Mouse (Mus musculus) frontal cortex, postnatal 25 days (tissue): ENCODE measurements at regions not wholly inside any gene's neighbourhood (a gene's known extent, or its start where the extent isn't known, plus 50 kb on each side); places are given as distances from the start of the nearest gene placed in this dataset.

Experiments
- DNase-seq, 2 experiments: peaks; one replicate each; pipeline ENCODE4 v3.0.0; 2022; ENCODE audit warnings: low spot score in 2 of 2

GRCm38 (mm10) chr5:100246709-100247108, 87.1 kb upstream of the Tmem150c start:
- no peak for DNase-seq

- no peak for DNase-seq
Observed at GRCm38 (mm10) chr5:100244811-100245210, 85.2 kb upstream of the Tmem150c start.

- peak; percentile 36 to 56 for DNase-seq
Observed at GRCm38 (mm10) chr5:100240876-100241275, 81.3 kb upstream of the Tmem150c start.

GRCm38 (mm10) chr5:100239632-100240031, 80.0 kb upstream of the Tmem150c start:
- no peak for DNase-seq

- no peak for DNase-seq
Observed at GRCm38 (mm10) chr5:100238287-100239036, 78.9 kb upstream of the Tmem150c start.

GRCm38 (mm10) chr5:100237674-100238278, 78.2 kb upstream of the Tmem150c start:
- DNase-seq: no peak

GRCm38 (mm10) chr5:100236277-100236676, 76.7 kb upstream of the Tmem150c start:
- no peak for DNase-seq

- no peak for DNase-seq
Observed at GRCm38 (mm10) chr5:100232076-100232475, 72.5 kb upstream of the Tmem150c start.

GRCm38 (mm10) chr5:100231574-100231973, 72.0 kb upstream of the Tmem150c start:
- no peak for DNase-seq

GRCm38 (mm10) chr5:100230038-100230437, 70.4 kb upstream of the Tmem150c start:
- DNase-seq: no peak

- DNase-seq: no peak
Observed at GRCm38 (mm10) chr5:100227888-100228287, 68.3 kb upstream of the Tmem150c start.

GRCm38 (mm10) chr5:100226571-100227235, 67.1 kb upstream of the Tmem150c start:
- no peak for DNase-seq

GRCm38 (mm10) chr5:100225491-100225890, 65.9 kb upstream of the Tmem150c start:
- no peak for DNase-seq

- no peak for DNase-seq
Observed at GRCm38 (mm10) chr5:100224773-100225363, 65.3 kb upstream of the Tmem150c start.

- no peak for DNase-seq
Observed at GRCm38 (mm10) chr5:100221005-100221583, 61.5 kb upstream of the Tmem150c start.

GRCm38 (mm10) chr5:100220320-100220719, 60.7 kb upstream of the Tmem150c start:
- no peak for DNase-seq

- DNase-seq: no peak
Observed at GRCm38 (mm10) chr5:100218256-100218851, 58.7 kb upstream of the Tmem150c start.

- DNase-seq: no peak
Observed at GRCm38 (mm10) chr5:100217178-100218035, 57.8 kb upstream of the Tmem150c start.

GRCm38 (mm10) chr5:100213901-100214300, 54.3 kb upstream of the Tmem150c start:
- DNase-seq: no peak

GRCm38 (mm10) chr5:100210708-100211107, 51.1 kb upstream of the Tmem150c start:
- DNase-seq: no peak
